Mouse (Mus musculus): Measurements from ENCODE around the gene Mrm3. TPM values are rescaled to one million over a fixed set of nuclear protein-coding genes. Genes with fewer than 3 reads are reported as not detected.

The Mrm3 gene
- total RNA-seq, 2 experiments from 2014 or later: 21.3 to 22.1 TPM

GRCm38 (mm10) chr11:76247239-76247638, 3.7 kb downstream of the Mrm3 start:
- DNase-seq (ENCODE audit: low spot score in 2 of 2): no peak

DNA sequence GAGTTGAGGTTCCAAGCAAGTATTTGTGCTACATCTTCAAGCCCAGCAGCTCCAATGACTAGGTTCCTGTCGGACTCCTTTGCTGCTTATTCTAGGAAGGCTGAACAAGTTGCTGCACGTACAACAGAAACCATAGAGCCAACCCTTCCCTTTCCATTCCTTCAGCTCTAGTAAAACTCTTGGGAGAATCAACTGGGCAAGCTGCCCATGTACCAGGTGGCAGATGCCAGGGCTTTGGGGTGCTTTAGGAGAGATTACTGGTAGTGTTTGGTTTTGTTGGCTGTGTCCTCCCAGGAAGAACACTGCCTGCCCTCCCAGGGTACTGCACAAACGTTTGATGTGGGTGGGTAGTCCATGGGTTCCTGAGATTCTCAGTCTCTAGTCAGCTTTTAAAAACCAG, 8.5 kb downstream of the Mrm3 start:
- no peak for DNase-seq (ENCODE audit: low spot score in 2 of 2)

- peak; percentile 70 to 79 for DNase-seq (ENCODE audit: low spot score in 2 of 2)
Measured at GRCm38 (mm10) chr11:76253145-76253917, 9.8 kb downstream of the Mrm3 start.

DNA sequence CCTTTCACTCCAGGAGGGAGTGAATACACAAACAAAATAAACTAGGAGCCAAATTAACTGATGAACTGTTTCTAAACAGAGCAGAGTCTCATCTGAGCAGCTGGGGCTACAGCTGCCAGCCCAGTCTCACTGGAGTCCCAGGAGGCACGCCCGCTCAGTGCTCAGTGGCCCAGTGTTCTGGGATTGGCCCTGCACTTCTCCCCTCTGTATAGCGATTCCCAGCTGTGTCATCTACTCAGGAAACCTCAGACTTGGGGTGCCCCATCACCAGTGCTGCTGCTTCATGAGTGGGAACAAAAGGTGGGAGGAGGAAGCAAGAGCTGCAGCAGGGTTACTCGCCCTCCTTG, 10.4 kb downstream of the Mrm3 start:
- DNase-seq (ENCODE audit: low spot score in 2 of 2): no peak

DNA sequence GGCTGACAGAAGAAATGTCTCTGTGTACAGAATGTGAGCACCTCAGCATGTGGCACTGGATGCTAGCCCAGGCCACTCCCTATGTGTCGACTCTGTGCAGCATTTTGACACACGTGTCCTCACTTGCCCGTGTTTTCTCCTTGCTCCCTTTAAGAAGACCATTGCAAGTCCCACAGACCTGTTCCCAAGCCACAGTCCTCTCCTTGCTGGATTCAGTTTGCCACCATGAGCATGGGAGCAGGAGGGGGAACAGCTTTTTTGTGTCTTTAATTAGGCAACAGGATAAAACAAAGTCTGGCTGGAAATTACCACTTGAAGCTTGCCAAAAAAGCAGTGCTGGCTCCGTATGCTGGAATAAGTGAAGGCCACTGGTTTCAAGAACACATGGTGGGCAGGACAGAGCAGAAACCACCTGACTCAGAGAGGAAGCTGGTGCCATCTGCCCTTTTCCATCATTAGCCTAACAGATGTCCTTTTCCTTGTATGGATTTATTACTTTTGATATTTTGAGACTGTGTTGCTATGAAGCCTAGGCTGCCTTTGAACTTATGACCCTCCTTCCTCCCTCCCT, 12.0 kb downstream of the Mrm3 start:
- no peak for DNase-seq (ENCODE audit: low spot score in 2 of 2)

- no peak for DNase-seq (ENCODE audit: low spot score in 2 of 2)
Measured at GRCm38 (mm10) chr11:76256129-76256528, 12.6 kb downstream of the Mrm3 start.

- DNase-seq (ENCODE audit: low spot score in 2 of 2): no peak
Measured at GRCm38 (mm10) chr11:76257386-76257785, 13.9 kb downstream of the Mrm3 start.

DNA sequence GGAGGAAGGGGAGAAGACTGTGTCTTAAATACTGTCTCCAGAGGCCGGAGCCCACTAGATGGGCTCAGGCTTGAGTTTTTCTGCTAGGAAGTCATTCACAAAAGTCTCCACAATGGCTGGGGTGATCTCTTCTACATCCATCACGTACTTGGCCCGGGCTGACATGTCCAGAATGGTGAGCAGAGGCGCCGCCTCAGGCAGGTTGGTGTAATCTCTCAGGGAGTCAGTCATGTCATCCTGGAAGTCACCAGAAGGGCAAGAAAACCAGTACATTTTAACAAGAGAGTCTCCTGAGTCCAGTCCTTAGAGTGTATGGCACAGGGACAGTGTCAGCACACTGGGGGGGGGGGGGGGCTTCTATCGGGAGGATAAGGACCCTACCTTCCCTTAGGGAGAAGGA, 15.0 kb downstream of the Mrm3 start:
- DNase-seq (ENCODE audit: low spot score in 2 of 2): no peak

- no peak for DNase-seq (ENCODE audit: low spot score in 2 of 2)
Measured at GRCm38 (mm10) chr11:76260208-76261050, 16.9 kb downstream of the Mrm3 start.

GRCm38 (mm10) chr11:76261224-76261623, 17.7 kb downstream of the Mrm3 start:
- no peak for DNase-seq (ENCODE audit: low spot score in 2 of 2)

DNA sequence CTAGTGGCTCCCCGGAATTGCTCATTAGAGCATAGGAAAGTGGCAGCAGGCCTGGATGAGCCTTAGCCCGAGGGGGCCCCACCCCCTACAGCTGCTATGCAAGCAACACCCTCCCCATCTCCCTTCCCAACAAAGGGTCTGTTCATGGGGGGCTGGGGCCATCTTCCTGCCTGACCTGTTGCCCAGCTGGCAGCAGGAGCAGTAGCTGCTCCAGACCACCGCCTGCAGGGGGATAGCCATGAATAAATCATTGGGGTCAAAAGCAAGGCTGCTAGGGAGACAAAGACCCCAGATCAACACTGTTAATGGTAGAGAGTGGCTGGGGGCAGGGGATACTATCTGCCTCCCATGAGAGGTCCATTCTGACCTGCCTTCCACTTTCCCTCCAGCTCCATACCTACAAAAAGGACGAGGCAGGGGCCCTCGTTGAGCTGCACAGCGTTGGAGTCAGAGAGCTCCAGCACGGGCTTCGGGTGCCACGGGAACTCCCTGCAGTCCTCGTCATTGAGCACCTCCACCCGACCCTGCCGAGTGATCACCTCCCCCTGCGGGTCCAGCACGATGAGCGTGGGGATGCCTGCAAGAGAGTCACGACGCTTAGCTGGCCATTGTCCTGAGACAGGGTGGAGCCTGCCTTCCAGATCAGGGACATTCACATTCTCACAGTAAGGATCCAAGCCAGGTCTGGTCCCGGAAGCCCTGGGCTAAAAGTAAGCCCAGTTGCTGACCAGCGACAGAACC, 19.3 kb downstream of the Mrm3 start:
- DNase-seq (ENCODE audit: low spot score in 2 of 2): no peak

DNA sequence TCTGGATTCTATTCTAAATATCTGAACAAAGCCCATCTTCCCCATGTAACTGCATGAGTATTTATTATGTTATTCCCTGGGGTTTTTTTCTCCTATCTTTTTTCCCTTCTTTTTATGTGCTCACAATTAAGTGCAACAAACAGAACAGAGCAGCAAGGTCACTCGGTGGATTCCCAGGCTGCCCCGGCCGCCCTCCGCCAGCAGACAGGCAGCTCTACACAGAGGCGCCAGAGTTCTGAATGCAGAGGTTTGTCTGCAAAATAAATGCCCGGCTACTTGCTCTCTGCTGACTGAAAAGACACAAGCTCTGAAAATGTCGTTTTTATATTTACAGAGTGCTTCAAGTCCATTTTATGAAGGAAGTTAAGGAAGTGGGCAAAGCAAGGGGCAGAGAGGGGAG, 24.0 kb downstream of the Mrm3 start:
- DNase-seq (ENCODE audit: low spot score in 2 of 2): no peak

DNA sequence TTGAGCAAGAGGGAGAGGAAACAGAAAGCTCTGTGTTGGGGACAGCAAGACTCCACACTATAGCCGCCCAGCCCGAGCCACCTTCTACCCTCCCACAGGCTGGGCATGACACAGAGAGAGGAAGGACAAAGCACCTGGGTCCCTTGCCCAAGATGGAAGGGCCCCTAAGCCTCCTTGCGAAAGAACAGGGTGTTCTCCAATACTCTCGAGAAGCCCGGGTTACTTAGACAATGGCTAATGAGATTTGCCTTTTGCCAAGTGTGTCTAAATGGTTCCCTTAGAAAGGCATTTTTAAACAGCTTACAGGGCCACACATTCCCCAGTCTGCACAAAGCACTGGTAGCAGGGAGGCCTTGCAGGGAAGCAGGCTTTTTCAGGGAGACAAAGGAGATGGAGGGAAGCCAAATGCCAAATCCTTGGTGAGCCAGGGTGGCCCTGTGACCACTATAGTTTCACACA, 24.5 kb downstream of the Mrm3 start:
- DNase-seq (ENCODE audit: low spot score in 2 of 2): no peak

- no peak for DNase-seq (ENCODE audit: low spot score in 2 of 2)
Measured at GRCm38 (mm10) chr11:76268521-76269065, 25.1 kb downstream of the Mrm3 start.

DNA sequence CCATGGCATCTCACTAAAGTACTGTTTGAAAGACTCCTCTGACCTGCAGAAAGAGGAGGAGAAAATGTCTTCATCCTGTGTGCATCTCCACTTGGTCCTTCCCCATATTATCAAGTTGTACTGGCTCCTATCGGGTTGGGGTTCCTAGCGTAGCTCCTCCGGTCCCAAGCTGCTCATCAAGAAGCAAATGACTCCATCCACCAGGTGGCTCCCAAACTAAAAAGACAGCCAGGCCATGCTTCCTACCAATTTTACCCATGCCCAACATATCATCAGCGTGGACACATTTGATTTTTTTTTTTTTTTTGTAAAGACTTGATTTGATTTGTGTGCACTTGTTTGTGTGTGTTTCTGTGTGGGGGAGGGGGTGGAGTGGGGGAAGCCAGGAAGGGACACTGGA, 28.9 kb downstream of the Mrm3 start:
- DNase-seq (ENCODE audit: low spot score in 2 of 2): no peak

DNA sequence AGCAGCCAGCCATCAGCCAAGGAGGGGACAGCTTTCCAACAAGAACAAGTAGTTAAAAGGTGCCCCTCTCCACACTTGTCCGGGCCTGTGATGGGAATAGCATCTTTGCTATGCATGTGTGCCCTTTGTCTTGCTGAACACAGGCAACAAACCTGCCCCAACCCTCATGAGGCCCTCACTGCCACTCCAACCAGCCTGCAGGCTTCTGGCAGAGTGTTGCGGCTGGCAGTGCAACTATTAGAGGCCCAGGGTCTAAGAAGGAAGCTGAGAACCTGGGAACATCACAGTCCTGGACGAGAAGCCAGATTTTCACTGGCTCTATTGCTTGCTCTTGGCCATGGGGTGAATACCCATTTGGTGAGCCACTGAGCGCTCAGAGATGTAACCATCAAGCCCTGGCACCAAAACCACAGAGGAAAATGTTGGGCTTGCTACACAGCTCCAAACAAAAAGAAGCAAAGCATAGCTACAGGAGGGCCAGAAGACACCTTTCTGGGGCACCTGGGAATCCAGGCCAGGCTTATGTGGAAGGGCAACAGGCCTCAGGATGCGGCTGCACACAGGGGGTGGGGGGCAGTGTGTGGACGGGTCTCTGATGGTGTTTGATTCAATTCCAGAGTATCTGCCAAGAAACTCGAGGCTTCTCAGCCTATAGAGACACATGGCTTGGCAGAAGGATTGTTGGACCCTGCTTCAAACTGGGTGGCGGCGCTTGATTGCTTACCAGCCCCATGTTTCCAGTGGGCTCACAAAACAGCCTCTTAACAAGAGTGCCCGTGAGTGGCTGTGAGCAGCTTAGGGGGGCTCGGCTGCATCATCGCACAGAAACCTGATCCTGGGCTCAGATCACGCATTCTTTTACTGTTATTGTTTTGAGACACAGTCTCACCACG, 35.7 kb downstream of the Mrm3 start:
- no peak for DNase-seq (ENCODE audit: low spot score in 2 of 2)

GRCm38 (mm10) chr11:76279971-76280370, 36.5 kb downstream of the Mrm3 start:
- DNase-seq (ENCODE audit: low spot score in 2 of 2): no peak

GRCm38 (mm10) chr11:76283841-76284240, 40.3 kb downstream of the Mrm3 start:
- no peak for DNase-seq (ENCODE audit: low spot score in 2 of 2)

GRCm38 (mm10) chr11:76285431-76286075, 42.0 kb downstream of the Mrm3 start:
- DNase-seq (ENCODE audit: low spot score in 2 of 2): no peak

All from adrenal gland, postnatal 4 days (tissue).